Mouse (Mus musculus) liver, postnatal 0 days (tissue): Measurements from ENCODE around the gene Zdhhc19. TPM values are rescaled to one million over a fixed set of nuclear protein-coding genes. Genes with fewer than 3 reads are reported as not detected.
A peak's percentile ranks its signal among the peaks of the same experiment; 100 is the strongest.

ENCODE experiments used
- ATAC-seq: fragments of 200-750 bp; cut with Nextera tagmentation; 2 replicates; pipeline ENCODE4 v1.8.0; 2017; ENCODE audit warnings: mild to moderate bottlenecking, moderate library complexity
- DNase-seq: peaks from one replicate; pipeline ENCODE4 v3.0.0-alpha.2; 2016
- H3K27ac ChIP-seq: fragments of 300-500 bp; sonication (generic); 2 replicates; pipeline ENCODE4 v1.5.1; 2014; ENCODE audit warnings: antibody characterized with exemption, moderate library complexity, mild to moderate bottlenecking, low read depth
- H3K27me3 ChIP-seq: fragments of 300-500 bp; sonication (generic); 2 replicates; pipeline ENCODE4 v1.6.1; 2014; ENCODE audit warnings: low read length, control low read depth, mixed read lengths; ENCODE audit not compliant: insufficient read depth
- H3K36me3 ChIP-seq: fragments of 300-500 bp; sonication (generic); replicated peaks from 2 replicates; pipeline ENCODE4 v1.6.1; 2014; ENCODE audit warnings: mild to moderate bottlenecking, control low read depth, low read length, moderate library complexity, mixed read lengths; ENCODE audit not compliant: insufficient read depth
- H3K4me1 ChIP-seq: fragments of 300-500 bp; sonication (generic); 2 replicates; pipeline ENCODE4 v1.6.1; 2014; ENCODE audit warnings: antibody characterized with exemption, mild to moderate bottlenecking, control low read depth; ENCODE audit not compliant: insufficient read depth
- H3K4me2 ChIP-seq: fragments of 300-500 bp; sonication (generic); 2 replicates; pipeline ENCODE4 v1.6.1; 2014; ENCODE audit warnings: low read depth, mild to moderate bottlenecking, low read length, moderate library complexity, mixed read lengths
- H3K4me3 ChIP-seq: fragments of 300-500 bp; sonication (generic); 2 replicates; pipeline ENCODE4 v1.5.1; 2014; ENCODE audit warnings: low read depth, low read length
- H3K9ac ChIP-seq: fragments of 300-500 bp; sonication (generic); replicated peaks from 2 replicates; pipeline ENCODE4 v1.6.1; 2014; ENCODE audit warnings: mild to moderate bottlenecking, moderate library complexity
- H3K9me3 ChIP-seq: fragments of 300-500 bp; sonication (generic); 2 replicates; pipeline ENCODE4 v1.6.1; 2016; ENCODE audit warnings: mild to moderate bottlenecking, control low read depth, low read length, mixed read lengths
- CTCF ChIP-seq: sonication (generic); IDR thresholded peaks from 2 replicates; pipeline ENCODE4 v1.5.1; 2016; ENCODE audit warnings: antibody characterized with exemption, low read depth
- EP300 ChIP-seq: IDR thresholded peaks from 2 replicates; pipeline ENCODE4 v1.6.1; 2016; ENCODE audit warnings: antibody characterized with exemption, low read depth, mild to moderate bottlenecking
- WGBS: fragments of 180-500 bp; shearing (Covaris S2); extraction: QIAGEN DNeasy Blood & Tissue Kit; methylation state at CpG from one replicate; pipeline ENCODE4 v1.1.7; 2014; ENCODE audit not compliant: insufficient replicate concordance; 5-methylcytosine and 5-hydroxymethylcytosine counted together
- polyA plus RNA-seq: library from polyadenylated mRNA; unstranded; fragments of >200 nt; fragmentation: Nextera tagmentation; extraction: Ambion mirVana; gene quantifications from 2 replicates; pipeline ENCODE4 v1.2.1, GENCODE M21; 2015

The Zdhhc19 gene
- polyA plus RNA-seq, 1 experiment from 2014 or later: not detected

GRCm38 (mm10) chr16:32463426-32463825 is 32.6 kb upstream of the Zdhhc19 start:
- Histone ChIP-seq H3K4me2 (no peak overlapping the region), H3K4me1 (no peaks in the 10 kb centered on the region), H3K36me3 (peaks cover 58% of the 10 kb centered on the region), H3K27ac (no peak overlapping the region), H3K4me3 (no peak overlapping the region), H3K27me3 (no peaks in the 10 kb centered on the region), H3K9me3 (no peaks in the 10 kb centered on the region), H3K9ac (no peak overlapping the region)
- WGBS: 48% methylated on average over 2 of the region's 2 CpGs
- ATAC-seq: 0 out of 2 replicates have a peak, but pooled peaks have one; percentile 20
- no peak for DNase-seq
- TF ChIP-seq EP300: no peak
- no peak for TF ChIP-seq CTCF

- TF ChIP-seq EP300 (no peak), CTCF (no peak)
- Histone ChIP-seq H3K4me2 (no peak overlapping the region), H3K9ac (no peak overlapping the region), H3K4me3 (no peak overlapping the region), H3K9me3 (no peaks in the 10 kb centered on the region), H3K4me1 (no peaks in the 10 kb centered on the region), H3K27me3 (no peaks in the 10 kb centered on the region), H3K36me3 (peaks cover 58% of the 10 kb centered on the region), H3K27ac (no peak overlapping the region)
- DNase-seq: no peak
- ATAC-seq: no peak
- no CpG with 5 or more reads among the region's 1 CpGs for WGBS
Observed at GRCm38 (mm10) chr16:32464908-32465307, 31.2 kb upstream of the Zdhhc19 start.

- Histone ChIP-seq H3K4me3 (no peak overlapping the region), H3K36me3 (peaks cover 75% of the 10 kb centered on the region), H3K27me3 (no peaks in the 10 kb centered on the region), H3K9me3 (no peaks in the 10 kb centered on the region), H3K27ac (no peak overlapping the region), H3K9ac (no peak overlapping the region), H3K4me2 (no peak overlapping the region), H3K4me1 (no peaks in the 10 kb centered on the region)
- ATAC-seq: no peak
- WGBS: 34% methylated on average over 3 of the region's 3 CpGs
- DNase-seq: no peak
- no peak for TF ChIP-seq EP300
- no peak for TF ChIP-seq CTCF
Observed at GRCm38 (mm10) chr16:32468488-32468887, 27.6 kb upstream of the Zdhhc19 start.

- Histone ChIP-seq H3K9ac (no peak overlapping the region), H3K9me3 (no peaks in the 10 kb centered on the region), H3K27ac (no peak overlapping the region), H3K36me3 (peaks cover 70% of the 10 kb centered on the region), H3K27me3 (no peaks in the 10 kb centered on the region), H3K4me1 (no peaks in the 10 kb centered on the region), H3K4me3 (no peak overlapping the region), H3K4me2 (no peak overlapping the region)
- TF ChIP-seq CTCF (no peak), EP300 (no peak)
- WGBS: 46% methylated on average over 5 of the region's 5 CpGs
- no peak for ATAC-seq
- no peak for DNase-seq
Observed at GRCm38 (mm10) chr16:32469404-32470105, 26.5 kb upstream of the Zdhhc19 start.

GRCm38 (mm10) chr16:32472276-32473015 is 23.6 kb upstream of the Zdhhc19 start:
- Histone ChIP-seq H3K36me3 (peaks cover 47% of the 10 kb centered on the region), H3K4me2 (no peak overlapping the region), H3K27ac (no peak overlapping the region), H3K27me3 (no peaks in the 10 kb centered on the region), H3K9ac (no peak overlapping the region), H3K4me3 (no peak overlapping the region), H3K4me1 (no peaks in the 10 kb centered on the region), H3K9me3 (no peaks in the 10 kb centered on the region)
- TF ChIP-seq EP300: no peak
- no peak for TF ChIP-seq CTCF
- no peak for DNase-seq
- no peak for ATAC-seq
- WGBS: 85% methylated on average over 7 of the region's 7 CpGs

- H3K27ac ChIP-seq: no peak overlapping the region
- ATAC-seq: no peak
- H3K4me2 ChIP-seq: no peak overlapping the region
- H3K36me3 ChIP-seq: peaks cover 12% of the 10 kb centered on the region
- H3K4me3 ChIP-seq: no peak overlapping the region
- H3K27me3 ChIP-seq: no peaks in the 10 kb centered on the region
- no peak overlapping the region for H3K9ac ChIP-seq
- TF ChIP-seq CTCF (no peak), EP300 (no peak)
- 80% methylated on average over 6 of the region's 6 CpGs for WGBS
- no peak for DNase-seq
- H3K4me1 ChIP-seq: no peaks in the 10 kb centered on the region
- no peaks in the 10 kb centered on the region for H3K9me3 ChIP-seq
Observed at GRCm38 (mm10) chr16:32477315-32477714, 18.8 kb upstream of the Zdhhc19 start.
